Mouse (Mus musculus) forebrain, postnatal 0 days (tissue): ENCODE measurements around the gene Brd1. TPM values are rescaled to one million over a fixed set of nuclear protein-coding genes. Genes with fewer than 3 reads are reported as not detected.
"Not testable (repeated sequence)": the region's sequence is repeated elsewhere in the genome, so short reads cannot be mapped to it uniquely, and the experiment has no call there.

ENCODE experiments used
- ATAC-seq: fragments of 200-750 bp; cut with Nextera tagmentation; 2 replicates; pipeline ENCODE4 v1.8.0; 2017; ENCODE audit warnings: mild to moderate bottlenecking, moderate library complexity
- DNase-seq: peaks from one replicate; pipeline ENCODE4 v3.0.0-alpha.2; 2015
- H3K27ac ChIP-seq: fragments of 300-500 bp; sonication (generic); 2 replicates; pipeline ENCODE4 v1.5.1; 2014; ENCODE audit warnings: low read depth, mild to moderate bottlenecking, antibody characterized with exemption, low read length, moderate library complexity, mixed read lengths
- H3K27me3 ChIP-seq: fragments of 300-500 bp; sonication (generic); 2 replicates; pipeline ENCODE4 v1.6.1; 2014; ENCODE audit warnings: mild to moderate bottlenecking, low read length, mixed read lengths; ENCODE audit not compliant: insufficient read depth
- H3K36me3 ChIP-seq: fragments of 300-500 bp; sonication (generic); 2 replicates; pipeline ENCODE4 v1.6.1; 2014; ENCODE audit warnings: mild to moderate bottlenecking, moderate library complexity; ENCODE audit not compliant: insufficient read depth
- H3K4me1 ChIP-seq: fragments of 300-500 bp; sonication (generic); 2 replicates; pipeline ENCODE4 v1.6.1; 2014; ENCODE audit warnings: antibody characterized with exemption; ENCODE audit not compliant: insufficient read depth
- H3K4me2 ChIP-seq: fragments of 300-500 bp; sonication (generic); 2 replicates; pipeline ENCODE4 v1.6.1; 2014; ENCODE audit warnings: low read depth, mild to moderate bottlenecking, moderate library complexity
- H3K4me3 ChIP-seq: fragments of 300-500 bp; sonication (generic); 2 replicates; pipeline ENCODE4 v1.5.1; 2014; ENCODE audit warnings: low read depth, low read length, mixed read lengths
- H3K9ac ChIP-seq: fragments of 300-500 bp; sonication (generic); 2 replicates; pipeline ENCODE4 v1.6.1; 2014; ENCODE audit warnings: mild to moderate bottlenecking
- H3K9me3 ChIP-seq: fragments of 300-500 bp; sonication (generic); 2 replicates; pipeline ENCODE4 v1.6.1; 2016; ENCODE audit warnings: low read length
- CTCF ChIP-seq: sonication (generic); IDR thresholded peaks from 2 replicates; pipeline ENCODE4 v1.5.1; 2016; ENCODE audit warnings: antibody characterized with exemption, control low read depth, low read depth
- WGBS: fragments of 180-500 bp; shearing (Covaris S2); extraction: QIAGEN DNeasy Blood & Tissue Kit; methylation state at CpG from one replicate; pipeline ENCODE4 v1.1.7; 2014; 5-methylcytosine and 5-hydroxymethylcytosine counted together
- polyA plus RNA-seq: library from polyadenylated mRNA; unstranded; fragments of >200 nt; fragmentation: Nextera tagmentation; extraction: Ambion mirVana; gene quantifications from 2 replicates; pipeline ENCODE4 v1.2.1, GENCODE M21; 2015
- total RNA-seq: library from RNA; depleted of rRNA; stranded (reverse); fragments of >200 nt; gene quantifications from 2 replicates; pipeline ENCODE4 v1.2.3, GENCODE M21; 2014

Brd1 gene
- total and polyA plus RNA-seq, 2 experiments from 2014 or later: 13.0 to 63.6 TPM

DNA sequence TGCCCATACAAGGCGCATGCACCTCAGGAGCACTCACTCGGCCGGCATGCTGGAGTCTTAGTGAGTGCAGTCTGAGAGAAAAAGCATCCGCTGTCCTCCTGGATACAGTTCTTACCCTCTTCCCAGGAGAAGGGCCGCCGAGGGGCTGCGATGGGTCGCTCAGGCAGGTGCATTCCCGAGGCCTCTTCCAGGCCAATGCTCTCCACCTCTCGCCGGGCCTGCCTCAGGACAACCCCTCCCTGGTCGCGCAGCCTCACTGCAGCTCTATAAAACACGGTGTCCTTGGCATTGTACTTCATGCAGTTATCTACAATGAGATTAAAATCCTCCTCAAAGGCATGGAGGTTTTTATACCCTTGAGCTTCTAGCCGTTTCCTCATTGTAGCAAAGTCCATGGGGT is 21.5 kb downstream of the Brd1 start:
- Histone ChIP-seq H3K9ac (no peak overlapping the region), H3K27ac (no peak overlapping the region), H3K27me3 (no peaks in the 10 kb centered on the region), H3K36me3 (peaks cover 82% of the 10 kb centered on the region), H3K4me1 (no peaks in the 10 kb centered on the region), H3K4me3 (no peak overlapping the region), H3K4me2 (no peak overlapping the region), H3K9me3 (no peaks in the 10 kb centered on the region)
- 94% methylated on average over 15 of the region's 15 CpGs for WGBS
- no peak for TF ChIP-seq CTCF
- DNase-seq (no peak), ATAC-seq (no peak)

DNA sequence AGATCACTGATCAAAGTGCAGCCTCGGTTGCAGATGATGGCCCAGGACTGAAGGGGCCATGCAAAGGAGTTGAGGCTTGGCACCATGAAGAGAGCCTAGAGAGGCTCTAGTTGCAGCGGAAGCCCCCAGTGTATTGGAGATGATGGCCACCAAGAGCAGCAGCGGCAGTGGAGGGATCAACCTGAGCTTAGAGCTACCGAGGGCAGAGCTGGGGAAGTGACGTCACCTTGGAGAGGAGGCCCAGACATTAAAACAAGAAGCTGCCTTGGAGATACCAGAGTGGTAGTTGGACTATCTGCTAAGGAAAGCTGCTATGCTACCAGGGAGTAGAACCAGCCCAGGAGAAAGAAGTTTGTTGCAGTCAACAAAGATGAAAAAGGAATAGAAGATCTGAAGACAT is 24.2 kb downstream of the Brd1 start:
- Histone ChIP-seq H3K27me3 (no peaks in the 10 kb centered on the region), H3K4me2 (no peak overlapping the region), H3K9ac (no peak overlapping the region), H3K9me3 (no peaks in the 10 kb centered on the region), H3K27ac (no peak overlapping the region), H3K4me3 (no peak overlapping the region), H3K36me3 (peaks cover 93% of the 10 kb centered on the region), H3K4me1 (no peaks in the 10 kb centered on the region)
- DNase-seq: no peak
- no peak for ATAC-seq
- WGBS: 94% methylated on average over 5 of the region's 5 CpGs
- no peak for TF ChIP-seq CTCF

- TF ChIP-seq CTCF: no peak
- ATAC-seq (no peak), DNase-seq (no peak)
- H3K4me3 ChIP-seq: no peak overlapping the region
- H3K9ac ChIP-seq: no peak overlapping the region
- H3K4me1 ChIP-seq: no peaks in the 10 kb centered on the region
- H3K9me3 ChIP-seq: no peaks in the 10 kb centered on the region
- no peak overlapping the region for H3K27ac ChIP-seq
- 78% methylated on average over 13 of the region's 13 CpGs for WGBS
- no peak overlapping the region for H3K4me2 ChIP-seq
- no peaks in the 10 kb centered on the region for H3K27me3 ChIP-seq
- H3K36me3 ChIP-seq: peaks cover 95% of the 10 kb centered on the region
Measured at GRCm38 (mm10) chr15:88708657-88709511, 25.1 kb downstream of the Brd1 start.

- H3K27ac ChIP-seq: no peak overlapping the region
- 95% methylated on average over 5 of the region's 5 CpGs for WGBS
- peaks cover 95% of the 10 kb centered on the region for H3K36me3 ChIP-seq
- H3K27me3 ChIP-seq: no peaks in the 10 kb centered on the region
- ATAC-seq: no peak
- H3K4me3 ChIP-seq: no peak overlapping the region
- no peak for DNase-seq
- no peaks in the 10 kb centered on the region for H3K4me1 ChIP-seq
- H3K4me2 ChIP-seq: no peak overlapping the region
- no peak overlapping the region for H3K9ac ChIP-seq
- no peak for TF ChIP-seq CTCF
- H3K9me3 ChIP-seq: no peaks in the 10 kb centered on the region
Measured at GRCm38 (mm10) chr15:88708204-88708603, 25.8 kb downstream of the Brd1 start.

DNA sequence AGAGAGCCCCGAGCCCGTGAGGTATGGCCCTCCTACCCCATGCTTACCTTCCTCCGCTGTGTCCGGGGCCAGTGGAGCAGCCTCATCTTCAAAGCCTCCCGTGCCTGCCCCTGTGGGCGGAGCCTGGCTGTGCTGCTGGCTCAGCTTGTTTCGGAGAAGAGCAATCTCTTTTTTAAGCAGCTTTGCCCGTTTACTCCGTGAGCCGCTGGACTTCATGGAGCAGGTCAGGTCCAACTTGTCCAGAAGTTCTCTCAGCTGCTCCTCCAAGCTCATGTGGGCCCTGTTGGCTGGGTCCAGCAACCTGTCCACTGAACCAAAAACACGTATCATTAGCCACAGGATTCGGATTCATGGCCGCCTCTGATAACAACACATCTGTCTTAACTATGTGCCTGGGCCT is 27.0 kb downstream of the Brd1 start:
- not testable (repeated sequence) for H3K4me3 ChIP-seq, DNase-seq, H3K27me3 ChIP-seq, H3K27ac ChIP-seq, ATAC-seq, H3K9me3 ChIP-seq, H3K4me2 ChIP-seq, H3K4me1 ChIP-seq, H3K9ac ChIP-seq
- H3K36me3 ChIP-seq: peaks cover 87% of the 10 kb centered on the region
- WGBS: 74% methylated on average over 13 of the region's 13 CpGs

GRCm38 (mm10) chr15:88706320-88706719 is 27.7 kb downstream of the Brd1 start:
- no peaks in the 10 kb centered on the region for H3K4me1 ChIP-seq
- DNase-seq (no peak), ATAC-seq (no peak)
- no peak overlapping the region for H3K27ac ChIP-seq
- no peak overlapping the region for H3K4me3 ChIP-seq
- peaks cover 81% of the 10 kb centered on the region for H3K36me3 ChIP-seq
- no peaks in the 10 kb centered on the region for H3K27me3 ChIP-seq
- 88% methylated on average over 6 of the region's 6 CpGs for WGBS
- H3K9ac ChIP-seq: no peak overlapping the region
- H3K4me2 ChIP-seq: no peak overlapping the region
- TF ChIP-seq CTCF: no peak
- no peaks in the 10 kb centered on the region for H3K9me3 ChIP-seq

DNA sequence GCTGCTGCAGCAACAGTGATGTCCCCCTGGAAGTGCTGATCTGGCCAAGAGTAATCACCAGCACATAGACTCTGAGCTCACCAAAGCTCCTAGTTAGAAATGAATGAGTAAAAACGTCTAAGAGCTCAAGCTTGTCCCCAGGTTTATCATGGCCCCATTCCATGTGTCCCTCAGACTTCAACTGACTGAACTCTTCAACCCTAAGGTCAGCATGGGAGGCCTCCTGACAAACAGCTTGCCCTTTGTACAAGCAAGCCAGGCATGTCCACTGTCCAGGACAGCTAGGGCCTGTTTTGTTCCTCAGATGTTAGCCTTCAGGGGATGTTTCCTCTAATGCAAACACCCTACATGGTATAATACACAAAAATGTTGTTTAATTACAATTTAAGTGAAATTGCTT is 29.7 kb downstream of the Brd1 start:
- no peaks in the 10 kb centered on the region for H3K4me1 ChIP-seq
- peaks cover 69% of the 10 kb centered on the region for H3K36me3 ChIP-seq
- H3K27ac ChIP-seq: no peak overlapping the region
- DNase-seq (no peak), ATAC-seq (no peak)
- no peak overlapping the region for H3K4me2 ChIP-seq
- H3K9me3 ChIP-seq: no peaks in the 10 kb centered on the region
- 76% methylated on average over 1 of the region's 1 CpGs for WGBS
- H3K9ac ChIP-seq: no peak overlapping the region
- no peak overlapping the region for H3K4me3 ChIP-seq
- no peak for TF ChIP-seq CTCF
- H3K27me3 ChIP-seq: no peaks in the 10 kb centered on the region
